Mouse (Mus musculus): ENCODE data around the gene Efnb3.

Efnb3 gene

DNA sequence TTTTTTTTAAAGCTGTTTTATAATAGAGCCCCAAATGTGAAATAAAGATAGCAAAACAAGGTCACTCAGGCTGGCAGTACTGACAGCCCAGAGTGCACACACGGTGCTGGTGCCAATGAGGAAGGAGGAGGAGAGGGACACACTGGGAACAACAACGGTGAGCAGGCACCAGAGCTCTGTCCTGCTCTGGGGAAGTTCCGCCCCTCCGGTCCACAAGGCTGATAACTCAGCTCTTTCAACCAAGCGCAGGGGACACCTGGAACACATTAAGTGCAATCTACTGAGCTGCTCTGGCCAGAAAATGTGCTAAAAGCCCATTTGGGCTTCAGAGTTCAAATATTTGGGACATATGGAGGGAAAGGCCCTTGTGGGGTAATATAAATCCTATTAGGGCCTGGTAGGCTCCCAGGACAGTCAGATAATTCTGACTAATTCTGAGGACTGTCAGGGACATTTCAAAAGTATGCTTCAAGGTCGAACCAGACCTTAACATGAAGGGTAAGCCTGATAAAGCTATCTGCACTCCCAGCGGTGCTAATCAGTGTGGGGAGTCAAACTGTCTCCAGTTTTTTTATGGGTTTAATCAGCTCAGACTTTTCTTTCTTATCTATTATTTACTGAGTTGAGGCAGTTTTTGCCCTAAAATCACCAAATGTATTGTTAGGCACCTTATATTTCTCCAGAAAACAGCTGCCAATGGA, 49.1 kb downstream of the Efnb3 start:
- peak; percentile 70 for DNase-seq (ENCODE audit: low read depth)

Data from c-Kit-positive CD71-positive TER-119-negative erythroid progenitor cells, embryonic 14.5 days (primary cell).